Mouse (Mus musculus) T-cell, adult 2 months (primary cell): Measurements from ENCODE around the gene Rps27.
"Not testable (repeated sequence)": the region's sequence is repeated elsewhere in the genome, so short reads cannot be mapped to it uniquely, and the experiment has no call there.

Experiments
- DNase-seq: peaks from one replicate; pipeline ENCODE4 v3.0.0; 2022; ENCODE audit warnings: low spot score

Gene Rps27

GRCm38 (mm10) chr3:90213377-90213866 is at the start of gene Rps27, which contains the start of gene Rab13:
Gene Rps27 (minus strand): TSS chr3:90213651.
Gene Rab13 (plus strand): TSS chr3:90213695.
- peak; percentile 93 for DNase-seq

DNA sequence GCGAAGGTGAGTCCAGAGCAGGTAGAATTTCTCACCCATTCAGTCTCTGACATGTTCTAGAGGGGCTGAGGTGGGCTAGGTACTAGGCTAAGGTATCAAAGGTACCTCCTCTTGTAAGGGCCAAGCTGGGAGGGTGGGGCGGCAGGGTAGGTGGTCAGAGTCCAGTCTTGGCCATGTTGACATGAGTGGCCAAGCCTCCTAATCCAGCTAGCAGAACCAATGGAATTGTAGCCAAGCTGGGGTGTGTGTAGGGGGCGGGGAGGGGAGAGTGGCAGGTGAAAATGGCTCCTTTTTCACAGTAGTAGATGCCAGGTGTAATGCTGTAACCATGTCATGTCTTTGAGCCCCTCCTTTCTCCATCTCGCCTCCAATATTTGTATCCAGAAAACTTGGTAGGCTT is 45.1 kb upstream of the Rps27 start:
- no peak for DNase-seq

DNA sequence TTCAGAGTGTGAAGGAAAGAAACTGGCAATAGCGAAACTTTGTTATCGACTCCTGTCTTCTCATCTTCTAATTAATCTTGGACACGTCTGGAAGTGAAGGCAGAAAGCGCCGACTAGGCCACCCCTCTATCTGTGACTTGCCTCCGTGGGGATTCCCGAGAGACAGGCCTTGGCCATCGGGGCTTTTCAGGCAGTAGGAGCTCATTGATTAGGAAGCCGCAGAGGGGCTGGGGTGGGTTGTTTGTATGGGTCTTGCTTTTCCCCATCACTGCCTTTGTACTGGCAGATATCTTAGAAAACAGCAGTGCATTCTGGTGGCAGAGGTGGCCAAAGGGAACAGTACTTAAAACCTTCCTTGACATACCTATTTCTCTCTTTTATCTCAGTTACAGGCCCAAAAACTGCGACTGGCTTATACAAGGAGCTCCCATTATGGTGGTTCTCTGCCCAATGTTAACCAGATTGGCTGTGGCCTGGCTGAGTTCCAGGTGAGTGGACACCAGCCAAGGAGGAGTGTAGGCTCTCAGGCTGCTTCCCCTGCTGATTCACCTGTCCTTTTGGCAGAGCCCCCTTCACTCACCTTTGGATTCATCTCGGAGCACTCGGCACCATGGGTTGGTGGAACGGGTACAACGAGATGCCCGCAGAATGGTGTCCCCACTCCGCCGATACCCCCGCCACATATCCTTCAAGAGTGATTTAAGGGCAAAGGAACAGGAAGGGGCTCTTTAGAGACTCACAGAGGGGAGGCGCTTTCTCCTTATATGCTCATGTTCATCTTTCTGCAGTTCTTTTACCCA is 43.5 kb upstream of the Rps27 start:
- DNase-seq, result no peak

GRCm38 (mm10) chr3:90255784-90256353 is 42.4 kb upstream of the Rps27 start:
- no peak for DNase-seq

GRCm38 (mm10) chr3:90255194-90255565 is 41.7 kb upstream of the Rps27 start:
- DNase-seq, result no peak

DNA sequence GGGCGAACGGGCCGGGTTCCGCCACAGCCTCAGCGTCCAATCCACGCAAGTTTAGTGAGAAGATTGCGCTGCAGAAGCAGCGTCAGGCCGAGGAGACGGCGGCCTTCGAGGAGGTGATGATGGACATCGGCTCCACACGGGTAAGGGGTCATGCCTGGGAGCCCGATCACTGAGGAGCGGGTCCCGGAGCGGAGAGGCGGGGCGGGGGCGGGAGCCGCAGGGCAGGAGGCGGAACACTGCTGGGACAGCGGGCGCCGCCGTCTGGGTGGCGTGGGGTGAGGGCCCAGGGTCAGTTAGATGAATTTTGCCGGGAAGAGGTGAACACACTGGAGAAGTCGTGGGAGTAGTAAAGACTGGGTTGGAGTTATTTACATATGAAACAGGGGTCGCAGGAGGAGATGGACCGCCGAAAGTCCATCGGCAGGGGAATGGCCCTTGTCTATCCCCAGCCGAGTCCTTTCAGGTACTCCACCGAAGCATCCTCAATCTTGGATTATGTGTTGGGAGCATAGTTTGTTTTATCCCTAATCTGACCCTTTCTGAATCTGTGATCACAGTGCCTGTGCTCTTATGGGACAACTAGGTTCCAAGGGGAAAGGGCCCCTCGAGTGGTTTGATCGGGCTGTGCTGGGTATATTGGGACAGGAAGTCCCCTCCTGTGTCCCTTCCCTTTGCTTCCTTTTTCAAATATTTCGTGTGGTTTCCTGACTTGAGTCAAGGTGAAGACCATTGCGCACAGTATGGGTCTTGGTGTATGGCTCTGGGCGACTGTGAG is 41.2 kb upstream of the Rps27 start:
- DNase-seq, result peak; percentile 21

DNA sequence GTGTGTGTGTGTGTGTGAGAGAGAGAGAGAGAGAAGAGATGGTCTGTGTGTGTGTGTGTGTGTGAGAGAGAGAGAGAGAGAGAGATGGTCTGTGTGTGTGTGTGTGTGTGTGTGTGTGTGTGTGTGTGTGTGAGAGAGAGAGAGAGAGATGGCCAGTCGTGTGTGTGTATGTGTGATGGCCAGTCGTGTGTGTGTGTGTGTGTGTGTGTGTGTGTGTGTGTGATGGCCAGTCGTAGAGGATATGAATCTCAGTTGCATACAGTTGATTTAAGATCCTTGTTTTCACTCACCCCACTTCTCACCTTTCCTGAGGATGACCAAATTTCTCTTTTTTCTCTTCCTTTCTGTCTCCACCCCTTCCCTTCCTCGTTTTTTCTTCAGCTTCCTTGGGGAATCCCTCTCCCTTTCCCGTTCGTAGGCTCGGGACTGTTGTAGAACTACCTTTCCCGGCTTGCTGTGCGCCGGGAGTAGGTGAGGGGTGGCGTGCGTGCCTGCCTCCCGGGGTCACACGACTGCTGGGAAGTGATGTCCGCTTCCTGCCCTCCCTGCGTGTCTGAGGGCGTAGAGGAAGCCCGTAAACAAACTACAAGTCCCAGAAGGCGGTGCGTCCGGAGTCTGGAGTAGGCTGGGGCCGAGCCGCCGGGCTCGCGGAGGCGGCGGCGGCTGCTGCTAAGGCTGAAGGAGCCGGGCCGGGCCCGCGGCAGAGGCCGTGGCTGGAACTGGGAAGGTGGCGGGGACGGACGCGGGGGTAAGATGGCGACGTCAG is 40.4 kb upstream of the Rps27 start, which contains the start of gene Crtc2:
Gene Crtc2, plus strand, starts transcription at position 511 of the 766 bp plus-strand sequence.
- peak; percentile 93 for DNase-seq

GRCm38 (mm10) chr3:90253174-90253573 is 39.7 kb upstream of the Rps27 start:
- DNase-seq, result not testable (repeated sequence)

DNA sequence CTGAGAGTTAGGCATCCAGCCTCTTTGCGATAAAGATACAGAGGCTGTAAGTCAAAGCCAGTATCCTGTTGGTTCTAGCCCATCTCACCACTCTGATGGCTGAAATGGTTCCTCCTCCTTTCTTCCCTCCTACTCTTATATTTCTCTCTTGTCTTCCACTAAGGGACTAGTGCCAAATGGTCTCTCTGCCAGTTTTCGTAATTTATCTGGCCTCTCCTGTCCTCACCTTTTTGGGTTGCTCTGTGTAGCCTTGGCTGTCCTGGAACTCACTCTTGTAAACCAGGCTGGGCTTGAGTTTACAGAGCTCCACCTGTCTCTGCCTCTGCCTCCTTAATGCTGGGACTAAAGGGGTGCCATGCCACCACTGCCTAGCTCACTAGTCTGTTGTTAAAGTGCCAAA is 39.2 kb upstream of the Rps27 start:
- not testable (repeated sequence) for DNase-seq

DNA sequence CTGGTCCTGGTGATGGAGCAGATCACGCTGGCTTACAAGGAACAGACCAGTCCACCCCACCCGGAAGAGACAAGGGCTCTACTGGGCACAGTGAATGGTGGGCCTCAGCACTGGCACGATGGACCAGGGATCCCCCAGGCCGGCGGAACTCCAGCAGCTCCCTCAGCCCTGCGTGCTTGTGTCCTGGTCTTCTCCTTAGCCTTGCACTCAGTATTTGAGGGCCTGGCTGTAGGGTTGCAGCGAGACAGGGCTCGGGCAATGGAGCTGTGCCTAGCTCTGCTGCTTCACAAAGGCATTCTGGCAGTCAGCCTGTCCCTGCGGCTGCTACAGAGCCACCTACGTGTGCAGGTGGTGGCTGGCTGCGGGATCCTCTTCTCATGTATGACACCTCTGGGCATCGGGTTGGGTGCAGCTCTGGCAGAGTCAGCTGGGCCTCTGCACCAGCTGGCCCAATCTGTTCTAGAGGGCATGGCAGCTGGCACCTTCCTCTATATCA is 38.3 kb upstream of the Rps27 start:
- DNase-seq, result not testable (repeated sequence)

- no peak for DNase-seq
These were observed 37.3 kb upstream of the Rps27 start for GRCm38 (mm10) chr3:90250791-90251190.

DNA sequence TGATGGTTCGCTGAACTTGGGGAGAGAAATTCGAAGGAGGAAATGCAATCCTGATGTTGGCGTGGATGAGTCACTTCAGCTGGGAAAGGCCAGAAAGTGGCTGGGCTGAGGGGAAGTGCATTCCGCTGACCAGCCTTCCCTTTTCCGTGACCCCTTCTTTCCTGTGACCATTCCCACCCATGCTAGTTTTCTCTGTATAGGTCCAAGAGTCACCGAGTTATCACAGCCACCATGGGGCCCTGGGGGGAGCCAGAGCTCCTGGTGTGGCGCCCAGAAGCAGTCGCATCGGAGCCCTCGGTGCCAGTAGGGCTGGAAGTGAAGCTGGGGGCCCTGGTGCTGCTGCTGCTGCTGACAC is 35.3 kb upstream of the Rps27 start:
- DNase-seq, result no peak

- DNase-seq, result peak; percentile 86
These were observed 34.7 kb upstream of the Rps27 start, which contains the start of gene Slc39a1 for GRCm38 (mm10) chr3:90247960-90248745. Gene Slc39a1 (plus strand): TSS chr3:90248172.

GRCm38 (mm10) chr3:90247630-90247959 is 34.1 kb upstream of the Rps27 start:
- DNase-seq, result no peak

GRCm38 (mm10) chr3:90245406-90245805 is 32.0 kb upstream of the Rps27 start:
- DNase-seq, result no peak

DNA sequence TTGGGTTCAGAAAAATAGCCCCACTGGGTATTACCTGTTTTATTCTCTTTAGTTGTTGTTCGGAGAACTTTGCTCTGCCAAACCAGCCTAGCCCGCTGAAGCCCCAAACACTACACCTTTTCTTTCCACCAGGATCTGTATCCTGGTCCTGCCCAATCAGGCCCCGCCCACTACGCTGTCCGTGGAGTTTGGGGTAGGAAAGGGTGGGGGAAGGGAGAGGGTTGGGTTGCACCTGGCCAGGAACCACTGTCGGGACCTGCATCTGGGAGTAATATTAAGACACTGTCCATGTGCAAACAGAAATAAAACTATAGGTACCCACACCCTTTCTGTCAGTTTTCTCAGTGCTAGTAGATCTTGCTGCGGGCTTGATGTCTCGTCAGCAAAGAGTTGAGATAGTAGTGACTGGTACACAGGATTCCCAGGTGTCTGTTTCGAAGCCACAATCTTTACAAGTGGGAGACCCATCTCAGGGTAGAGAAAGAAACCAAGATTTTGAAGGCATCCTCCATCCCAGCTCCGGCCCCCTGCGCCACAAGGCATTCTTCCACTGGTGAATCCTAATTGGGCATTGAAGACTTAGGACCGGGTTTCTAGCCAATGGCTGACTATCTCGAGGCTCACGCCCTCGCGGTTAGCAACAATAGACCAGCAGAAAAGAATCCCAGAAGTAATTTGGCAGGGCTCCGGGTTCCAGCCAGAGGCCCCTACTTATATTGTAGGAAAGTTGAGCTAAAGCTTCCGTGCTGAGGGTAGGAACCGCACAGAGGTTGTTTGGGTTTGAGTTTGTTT is 29.7 kb upstream of the Rps27 start, which contains the start of gene Creb3l4:
Gene Creb3l4, minus strand, starts transcription at position 529 of the 792 bp plus-strand sequence.
- no peak for DNase-seq

GRCm38 (mm10) chr3:90241669-90242358 is 28.4 kb upstream of the Rps27 start:
- no peak for DNase-seq

DNA sequence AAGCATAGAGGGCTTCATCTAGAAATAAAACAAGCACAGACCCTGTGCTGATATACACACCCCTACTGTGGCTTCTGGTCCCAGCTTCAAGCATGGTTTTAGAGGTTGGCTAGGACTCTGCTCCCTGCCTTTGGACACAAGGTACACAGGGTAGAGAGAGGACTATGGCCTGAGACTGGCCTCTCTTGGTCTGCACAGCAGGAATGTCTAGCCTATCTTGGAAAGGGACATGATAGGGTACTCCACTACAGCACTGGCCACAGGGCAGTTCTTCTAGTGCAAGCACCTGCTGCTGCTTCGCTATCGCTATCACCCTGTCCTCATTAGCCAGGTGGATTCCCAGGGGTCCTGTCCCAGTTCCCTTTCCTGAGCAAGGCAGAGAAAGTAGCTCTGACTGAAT is 27.8 kb upstream of the Rps27 start:
- no peak for DNase-seq
